Mouse (Mus musculus) intestine, embryonic 14.5 days (tissue): Measurements from ENCODE around the gene Mier3. TPM values are rescaled to one million over a fixed set of nuclear protein-coding genes. Genes with fewer than 3 reads are reported as not detected.

Experiments
- ATAC-seq: fragments of 200-750 bp; cut with Nextera tagmentation; replicated peaks from 2 replicates; pipeline ENCODE4 v1.8.0; 2017; ENCODE audit warnings: low read depth, moderate number of reproducible peaks, moderate TSS enrichment, moderate library complexity; ENCODE audit not compliant: low FRiP score, low TSS enrichment
- DNase-seq: peaks from one replicate; pipeline ENCODE4 v3.0.0-alpha.2; 2018; ENCODE audit warnings: low spot score
- H3K27ac ChIP-seq: fragments of 300-500 bp; sonication (generic); 2 replicates; pipeline ENCODE4 v1.5.1; 2014; ENCODE audit warnings: low read depth, mild to moderate bottlenecking, control low read depth
- H3K27me3 ChIP-seq: fragments of 300-500 bp; sonication (generic); replicated peaks from 2 replicates; pipeline ENCODE4 v1.6.1; 2014; ENCODE audit warnings: low read length, control low read depth; ENCODE audit not compliant: control insufficient read depth, insufficient read depth
- H3K36me3 ChIP-seq: fragments of 300-500 bp; sonication (generic); 2 replicates; pipeline ENCODE4 v1.6.1; 2014; ENCODE audit warnings: low read length, control low read depth; ENCODE audit not compliant: control insufficient read depth, insufficient read depth
- H3K4me1 ChIP-seq: fragments of 300-500 bp; sonication (generic); replicated peaks from 2 replicates; pipeline ENCODE4 v1.6.1; 2014; ENCODE audit warnings: low read length, control low read depth, mixed read lengths; ENCODE audit not compliant: control insufficient read depth, insufficient read depth
- H3K4me2 ChIP-seq: fragments of 300-500 bp; sonication (generic); 2 replicates; pipeline ENCODE4 v1.6.1; 2014; ENCODE audit warnings: low read length
- H3K4me3 ChIP-seq: fragments of 300-500 bp; sonication (generic); 2 replicates; pipeline ENCODE4 v1.5.1; 2014; ENCODE audit warnings: low read depth, low read length, control low read depth, mixed read lengths
- H3K9ac ChIP-seq: fragments of 300-500 bp; sonication (generic); 2 replicates; pipeline ENCODE4 v1.6.1; 2014; ENCODE audit warnings: mild to moderate bottlenecking, low read length
- H3K9me3 ChIP-seq: fragments of 300-500 bp; sonication (generic); 2 replicates; pipeline ENCODE4 v1.6.1; 2016; ENCODE audit warnings: low read length, control low read depth; ENCODE audit not compliant: control insufficient read depth
- WGBS: fragments of 180-500 bp; shearing (Covaris S2); extraction: QIAGEN DNeasy Blood & Tissue Kit; methylation state at CpG from one replicate; pipeline ENCODE4 v1.1.7; 2014; 5-methylcytosine and 5-hydroxymethylcytosine counted together
- polyA plus RNA-seq: library from polyadenylated mRNA; unstranded; fragments of >200 nt; fragmentation: Nextera tagmentation; extraction: Ambion mirVana; gene quantifications from 2 replicates; pipeline ENCODE4 v1.2.1, GENCODE M21; 2014

Gene Mier3
- polyA plus RNA-seq, 1 experiment from 2014 or later = 22.5 TPM

DNA sequence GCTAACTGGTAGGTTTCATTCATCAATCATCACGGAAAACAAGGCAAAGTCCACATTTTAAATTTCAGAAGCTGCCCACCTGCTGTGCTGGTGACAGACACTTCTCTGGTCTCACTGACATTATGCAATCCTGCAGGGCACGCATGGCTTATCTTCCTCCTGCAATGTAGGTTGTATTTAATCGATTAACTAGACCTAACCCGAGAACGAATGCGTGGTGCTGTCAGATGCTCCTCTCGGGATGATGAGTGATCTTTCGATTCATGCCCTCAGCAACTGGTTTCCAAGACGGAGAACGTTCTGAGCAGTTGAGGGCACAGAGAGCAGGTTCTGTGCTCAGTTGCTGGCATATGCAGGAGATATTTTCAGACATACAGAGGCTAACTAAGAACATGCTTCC lies 24.5 kb upstream of the Mier3 start:
- no peak for DNase-seq
- H3K27ac ChIP-seq = no peak overlapping the region
- no peaks in the 10 kb centered on the region for H3K36me3 ChIP-seq
- H3K9me3 ChIP-seq = no peaks in the 10 kb centered on the region
- no peak overlapping the region for H3K4me3 ChIP-seq
- WGBS = 74% methylated on average over 10 of the region's 10 CpGs
- peaks cover 5% of the 10 kb centered on the region for H3K4me1 ChIP-seq
- H3K9ac ChIP-seq = no peak overlapping the region
- no peak overlapping the region for H3K4me2 ChIP-seq
- ATAC-seq = no peak
- no peaks in the 10 kb centered on the region for H3K27me3 ChIP-seq

DNA sequence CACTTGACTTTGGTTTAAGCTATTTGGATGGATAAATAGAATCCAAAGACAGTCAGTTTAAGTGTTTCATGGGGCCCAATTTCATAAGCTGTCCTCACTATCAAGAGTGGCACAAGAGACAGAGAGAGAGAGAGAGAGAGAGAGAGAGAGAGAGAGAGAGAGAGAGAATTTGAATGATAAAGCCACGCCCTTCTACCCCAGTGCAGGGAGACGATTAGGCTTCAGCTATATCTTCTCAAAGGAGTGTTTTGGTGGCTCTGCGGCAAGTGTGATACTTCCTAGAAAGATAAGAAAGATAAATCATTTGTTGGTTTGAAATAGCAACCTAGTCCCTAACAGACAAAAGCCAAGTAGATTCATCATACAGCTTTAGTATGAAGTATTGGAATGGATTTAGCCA lies 24.0 kb upstream of the Mier3 start:
- Histone ChIP-seq H3K27ac (no peak overlapping the region), H3K4me2 (no peak overlapping the region), H3K27me3 (no peaks in the 10 kb centered on the region), H3K4me1 (peaks cover 5% of the 10 kb centered on the region), H3K4me3 (no peak overlapping the region), H3K9ac (no peak overlapping the region), H3K36me3 (no peaks in the 10 kb centered on the region), H3K9me3 (no peaks in the 10 kb centered on the region)
- no peak for ATAC-seq
- 65% methylated on average over 3 of the region's 3 CpGs for WGBS
- DNase-seq = no peak

DNA sequence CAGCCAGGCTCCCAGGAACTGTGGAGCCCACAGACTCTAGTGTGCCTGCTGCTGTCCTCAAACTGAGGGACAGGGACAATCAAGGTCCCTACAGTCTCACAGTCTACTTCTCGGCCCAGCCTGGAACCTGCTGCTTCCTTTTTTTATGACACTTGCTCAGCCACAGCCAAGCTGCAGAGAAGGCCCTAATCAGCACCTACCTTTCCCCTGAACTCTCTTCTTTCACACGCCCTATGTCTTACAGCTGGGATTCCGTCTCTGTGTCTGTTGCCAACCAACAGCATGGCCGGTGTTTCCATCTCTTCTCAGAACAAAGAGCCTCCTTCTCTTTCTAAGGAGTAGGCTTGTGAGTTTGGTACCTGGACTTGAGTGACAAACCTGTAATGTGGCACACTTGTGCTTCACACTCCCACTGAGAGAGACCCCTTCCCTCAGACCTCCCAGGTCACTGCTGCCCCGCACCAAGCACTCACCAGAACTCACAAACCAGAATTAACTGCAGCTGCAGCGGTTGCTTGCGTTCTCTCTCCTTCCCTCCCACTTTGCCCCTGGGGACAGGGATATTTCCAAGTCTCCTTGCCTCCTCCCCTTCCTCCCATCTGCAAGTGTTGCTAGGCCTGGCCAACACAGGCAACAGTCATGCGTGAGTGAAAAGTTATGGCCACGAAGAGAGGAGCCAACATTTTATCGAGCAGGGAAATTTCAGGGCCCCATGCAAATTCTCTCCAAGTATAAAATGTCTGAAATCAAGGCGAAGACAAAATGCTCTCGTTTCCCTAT lies 22.1 kb upstream of the Mier3 start:
- Histone ChIP-seq H3K9me3 (no peaks in the 10 kb centered on the region), H3K4me3 (no peak overlapping the region), H3K36me3 (no peaks in the 10 kb centered on the region), H3K27ac (no peak overlapping the region), H3K4me1 (peaks cover 5% of the 10 kb centered on the region), H3K27me3 (no peaks in the 10 kb centered on the region), H3K4me2 (no peak overlapping the region), H3K9ac (no peak overlapping the region)
- WGBS = 58% methylated on average over 12 of the region's 12 CpGs
- DNase-seq (no peak), ATAC-seq (no peak)

DNA sequence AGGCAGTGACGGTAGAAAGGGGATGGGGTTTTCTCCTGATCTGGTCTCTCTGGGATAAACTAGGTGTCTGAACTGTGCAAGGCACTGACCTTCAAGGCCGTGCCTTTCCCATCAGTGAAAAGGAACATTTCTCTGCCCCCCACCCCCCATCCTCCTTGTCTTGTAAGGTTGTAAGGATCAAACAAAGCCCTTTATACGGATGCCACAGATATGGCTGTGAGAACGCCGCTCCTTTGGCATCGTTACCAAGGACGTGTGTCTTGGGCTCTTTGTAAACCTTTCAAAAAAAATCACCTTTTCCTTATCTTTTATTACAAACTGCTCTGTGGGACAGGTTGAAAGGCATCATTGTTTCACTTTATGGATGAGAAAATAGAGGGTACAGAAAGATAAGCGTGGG lies 21.3 kb upstream of the Mier3 start:
- no peak overlapping the region for H3K4me2 ChIP-seq
- 52% methylated on average over 8 of the region's 8 CpGs for WGBS
- H3K9me3 ChIP-seq = no peaks in the 10 kb centered on the region
- ATAC-seq (no peak), DNase-seq (no peak)
- no peak overlapping the region for H3K4me3 ChIP-seq
- no peak overlapping the region for H3K27ac ChIP-seq
- H3K36me3 ChIP-seq = no peaks in the 10 kb centered on the region
- no peak overlapping the region for H3K9ac ChIP-seq
- peaks cover 5% of the 10 kb centered on the region for H3K4me1 ChIP-seq
- no peaks in the 10 kb centered on the region for H3K27me3 ChIP-seq

DNA sequence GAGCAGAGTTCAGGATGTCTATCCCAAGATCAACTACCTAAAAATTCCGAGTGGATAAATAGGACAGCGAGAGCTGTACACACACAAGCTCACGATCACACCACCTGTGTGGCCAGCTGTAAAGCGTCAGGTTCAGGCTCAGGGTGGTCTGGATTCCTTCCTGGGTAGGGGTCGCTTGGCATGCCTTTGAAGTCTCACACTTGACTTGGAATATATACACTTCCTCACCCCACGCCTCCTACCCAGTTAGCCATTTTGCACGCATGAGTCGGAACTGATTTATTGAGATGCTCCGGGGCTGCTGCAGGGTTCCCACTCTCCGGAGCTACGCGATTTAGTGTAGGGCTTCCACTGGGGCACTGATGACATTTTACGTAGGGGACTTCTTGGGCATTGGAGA lies 20.7 kb upstream of the Mier3 start:
- peaks cover 5% of the 10 kb centered on the region for H3K4me1 ChIP-seq
- no peak overlapping the region for H3K4me2 ChIP-seq
- DNase-seq (no peak), ATAC-seq (peak; percentile 36; the same call in 1 of the 2 replicates)
- H3K9me3 ChIP-seq = no peaks in the 10 kb centered on the region
- H3K9ac ChIP-seq = no peak overlapping the region
- H3K27ac ChIP-seq = no peak overlapping the region
- no peaks in the 10 kb centered on the region for H3K27me3 ChIP-seq
- no peak overlapping the region for H3K4me3 ChIP-seq
- 31% methylated on average over 13 of the region's 13 CpGs for WGBS
- H3K36me3 ChIP-seq = no peaks in the 10 kb centered on the region

DNA sequence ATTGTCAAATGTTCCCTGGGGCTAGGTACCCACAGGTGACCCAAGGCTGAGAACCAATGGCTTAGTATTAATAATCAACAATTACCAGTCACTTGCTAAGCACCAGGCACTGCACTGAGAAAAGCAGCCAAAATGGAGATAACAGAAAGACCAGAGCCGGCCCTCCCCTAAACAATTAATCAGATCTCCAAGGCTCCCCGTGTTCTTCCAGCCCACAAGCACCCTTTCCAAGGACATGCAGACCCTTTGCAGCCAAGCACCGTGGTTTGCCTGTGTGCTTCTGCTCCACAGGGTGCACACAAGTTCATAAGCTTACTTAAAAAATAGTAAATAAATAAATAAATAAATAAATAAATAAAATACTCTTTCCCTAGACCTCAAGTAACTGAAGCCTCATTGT lies 20.2 kb upstream of the Mier3 start:
- 34% methylated on average over 3 of the region's 3 CpGs for WGBS
- no peak for DNase-seq
- Histone ChIP-seq H3K9me3 (no peaks in the 10 kb centered on the region), H3K36me3 (no peaks in the 10 kb centered on the region), H3K4me2 (no peak overlapping the region), H3K27me3 (no peaks in the 10 kb centered on the region), H3K4me1 (peaks cover 5% of the 10 kb centered on the region), H3K4me3 (no peak overlapping the region), H3K27ac (no peak overlapping the region), H3K9ac (no peak overlapping the region)
- peak; percentile 43; the same call in 1 of the 2 replicates for ATAC-seq

DNA sequence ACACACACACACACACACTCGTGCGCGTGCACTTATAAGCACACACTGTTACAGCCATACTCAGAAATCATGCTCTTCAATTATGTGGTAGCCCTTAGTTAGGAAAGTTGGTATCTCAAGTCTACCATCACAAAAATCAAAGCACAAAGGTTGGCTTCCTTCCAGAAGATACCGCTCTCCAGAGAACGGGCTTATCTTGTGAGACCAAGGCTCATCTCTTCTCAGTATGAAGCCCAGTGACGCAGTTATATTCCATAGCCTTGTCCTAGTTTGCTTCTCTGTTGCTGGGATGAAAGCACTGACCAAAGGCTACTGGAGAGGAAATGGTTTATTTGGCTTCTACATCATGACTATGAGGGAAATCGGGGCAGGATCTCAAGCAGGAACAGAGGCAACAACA lies 12.8 kb upstream of the Mier3 start:
- WGBS = 89% methylated on average over 7 of the region's 7 CpGs
- no peaks in the 10 kb centered on the region for H3K4me1 ChIP-seq
- DNase-seq (no peak), ATAC-seq (no peak)
- H3K4me3 ChIP-seq = no peak overlapping the region
- H3K9me3 ChIP-seq = no peaks in the 10 kb centered on the region
- H3K4me2 ChIP-seq = no peak overlapping the region
- H3K27me3 ChIP-seq = no peaks in the 10 kb centered on the region
- no peaks in the 10 kb centered on the region for H3K36me3 ChIP-seq
- H3K27ac ChIP-seq = no peak overlapping the region
- no peak overlapping the region for H3K9ac ChIP-seq

DNA sequence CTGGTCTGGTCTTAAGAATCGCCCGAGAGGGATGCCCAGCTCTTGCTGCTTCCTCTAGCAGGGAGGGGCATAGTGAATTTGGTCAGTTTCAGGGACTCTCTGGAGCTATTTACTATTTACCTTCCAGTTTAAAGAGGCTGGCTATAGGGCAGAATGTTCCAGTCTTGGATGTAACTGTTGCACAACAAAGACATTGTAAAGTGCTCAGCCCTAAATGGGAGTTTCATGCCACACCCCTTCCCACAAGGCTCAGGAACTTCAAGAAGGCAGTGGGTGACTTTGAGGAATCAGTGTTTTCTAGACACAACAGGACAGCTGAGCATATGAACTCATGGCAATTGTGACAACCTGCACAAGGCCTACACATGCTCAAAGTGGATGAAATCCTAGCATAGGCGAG lies 3.9 kb upstream of the Mier3 start:
- WGBS = 88% methylated on average over 3 of the region's 3 CpGs
- Histone ChIP-seq H3K27ac (no peak overlapping the region), H3K4me2 (no peak overlapping the region), H3K36me3 (no peaks in the 10 kb centered on the region), H3K9ac (no peak overlapping the region), H3K4me3 (no peak overlapping the region), H3K4me1 (no peaks in the 10 kb centered on the region), H3K9me3 (0 out of 2 replicates have a peak, but pooled peaks cover 8% of the 10 kb centered on the region), H3K27me3 (no peaks in the 10 kb centered on the region)
- ATAC-seq = no peak
- no peak for DNase-seq

DNA sequence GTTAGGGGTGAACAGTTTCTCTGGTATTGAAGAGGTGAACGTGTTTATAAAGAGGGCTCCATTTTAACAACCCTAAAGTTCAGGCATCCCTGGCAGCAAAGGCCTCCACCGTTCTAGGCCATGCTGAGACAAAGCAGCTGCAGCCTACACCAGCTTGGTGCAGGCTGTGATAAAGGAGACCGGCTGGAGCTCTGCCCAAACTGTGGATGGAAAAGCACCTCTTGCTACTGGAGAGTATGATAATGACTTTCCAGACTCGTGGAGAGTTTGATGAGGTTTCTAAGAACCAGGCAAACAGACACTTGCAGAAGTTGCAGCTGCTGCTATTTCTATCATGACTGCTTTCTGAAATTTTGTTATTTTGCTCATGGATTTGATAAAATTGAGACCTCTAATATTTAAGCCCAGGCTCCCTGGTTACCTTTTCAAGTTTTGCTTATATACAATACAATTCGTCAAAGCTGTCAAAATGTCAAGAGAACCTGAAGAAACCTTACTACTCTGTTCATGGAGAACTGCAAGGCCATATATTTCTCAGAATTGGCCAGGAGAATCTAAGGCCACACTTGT lies 3.4 kb downstream of the Mier3 start:
- 39% methylated on average over 5 of the region's 5 CpGs for WGBS
- no peak overlapping the region for H3K4me2 ChIP-seq
- ATAC-seq = no peak

More for the DNA sequence above, 3.4 kb downstream of the Mier3 start:
- Histone ChIP-seq H3K4me3 (no peak overlapping the region), H3K9me3 (no peaks in the 10 kb centered on the region), H3K27ac (no peak overlapping the region), H3K27me3 (no peaks in the 10 kb centered on the region), H3K9ac (no peak overlapping the region), H3K36me3 (no peaks in the 10 kb centered on the region), H3K4me1 (peaks cover 3% of the 10 kb centered on the region)
- no peak for DNase-seq
